ENCODE assay signal across 1 mouse cellular context in genomic region chr2:30062249-30063093, GRCm38 (mm10).
TF ChIP-seq lines count a peak whose summit lies in the region.

No protein-coding gene starts in this region.

TF ChIP-seq in MEL, 35 proteins besides CTCF, POLR2A, EP300 and RAD21 (continued from another document):
- no peak for TF ChIP-seq NRF1 (IDR thresholded peaks at IDR 0.05; ENCODE audit: insufficient read depth, low read depth, low read length, poor library complexity, severe bottlenecking)
- 0 out of 2 replicates have a peak, but pooled peaks have one; percentile 7 for TF ChIP-seq BHLHE40 (IDR thresholded peaks at IDR 0.05; ENCODE audit: borderline replicate concordance, low read depth, low read length)
- TF ChIP-seq POLR2AphosphoS5 (IDR thresholded peaks at IDR 0.05; ENCODE audit: borderline replicate concordance, low read depth, low read length), result peak; percentile 8; the same call in 1 of the 2 replicates
- no peak for TF ChIP-seq SMC3 (IDR thresholded peaks at IDR 0.05; ENCODE audit: low read depth, low read length)
- no peak for TF ChIP-seq CHD1 (IDR thresholded peaks at IDR 0.05; ENCODE audit: low read depth, low read length)
- peak; percentile 98 for TF ChIP-seq MAX (IDR thresholded peaks at IDR 0.05; ENCODE audit: low read length)
- 0 out of 2 replicates have a peak, but pooled peaks have one; percentile 14 for TF ChIP-seq MYB (IDR thresholded peaks at IDR 0.05; ENCODE audit: low read depth, low read length)
- TF ChIP-seq GATA1 (IDR thresholded peaks at IDR 0.05; ENCODE audit: low read depth, low read length), result peak; percentile 64
- peak; percentile 81 for TF ChIP-seq TBP (IDR thresholded peaks at IDR 0.05; ENCODE audit: low read depth, low read length)
- TF ChIP-seq MXI1 (IDR thresholded peaks at IDR 0.05; ENCODE audit: low read depth, low read length), result peak; percentile 97
- peak; percentile 19 to 54; a peak in 2 of 4 replicates for TF ChIP-seq USF2 (IDR thresholded peaks at IDR 0.05; ENCODE audit: borderline replicate concordance in 1 of 2, insufficient read depth in 1 of 2, low read depth in 1 of 2, low read length in 2 of 2)
- TF ChIP-seq USF1 (IDR thresholded peaks at IDR 0.05; ENCODE audit: low read depth, low read length), result peak; percentile 93
- peak; percentile 82 for TF ChIP-seq POLR2AphosphoS2 (IDR thresholded peaks at IDR 0.05; ENCODE audit: low read length)
- 0 out of 2 replicates have a peak, but pooled peaks have one; percentile 12 for TF ChIP-seq UBTF (IDR thresholded peaks at IDR 0.05; ENCODE audit: borderline replicate concordance, insufficient read depth, low read depth, low read length)
- TF ChIP-seq TCF12 (IDR thresholded peaks at IDR 0.05; ENCODE audit: low read depth, low read length), result peak; percentile 51
- no peak for TF ChIP-seq ZNF384 (IDR thresholded peaks at IDR 0.05; ENCODE audit: low read depth, low read length)
- TF ChIP-seq ELF1 (IDR thresholded peaks at IDR 0.05; ENCODE audit: low read depth, low read length), result peak; percentile 71
- no peak; the same call in 1 of the 2 replicates for TF ChIP-seq ZC3H11A (IDR thresholded peaks at IDR 0.05; ENCODE audit: low read depth, low read length)
- no peak; the same call in none of the 2 replicates for TF ChIP-seq HCFC1 (IDR thresholded peaks at IDR 0.05; ENCODE audit: low read depth, low read length)
- no peak for TF ChIP-seq MAFK (IDR thresholded peaks at IDR 0.05; ENCODE audit: borderline replicate concordance, low read depth, low read length)
- TF ChIP-seq NELFE (IDR thresholded peaks at IDR 0.05; ENCODE audit: low read depth, low read length), result peak; percentile 69
- peak; percentile 98 for TF ChIP-seq MYC (IDR thresholded peaks at IDR 0.05; ENCODE audit: low read depth, low read length)
- peak; percentile 87 for TF ChIP-seq SIN3A (IDR thresholded peaks at IDR 0.05; ENCODE audit: low read length)
- TF ChIP-seq ZMIZ1 (IDR thresholded peaks at IDR 0.05; ENCODE audit: low read depth, low read length), result no peak; the same call in none of the 2 replicates
- no peak for TF ChIP-seq CHD2 (IDR thresholded peaks at IDR 0.05; ENCODE audit: low read length)
- TF ChIP-seq RCOR1 (IDR thresholded peaks at IDR 0.05; ENCODE audit: low read depth, low read length), result peak; percentile 62; the same call in 1 of the 2 replicates
